Mouse (Mus musculus) stomach, embryonic 16.5 days (tissue): ENCODE measurements at regions not wholly inside any gene's neighbourhood (a gene's known extent, or its start where the extent isn't known, plus 50 kb on each side); places are given as distances from the start of the nearest gene placed in this dataset.

ENCODE experiments used
- ATAC-seq: fragments of 200-750 bp; cut with Nextera tagmentation; 2 replicates; pipeline ENCODE4 v1.8.0; 2017; ENCODE audit warnings: moderate number of reproducible peaks, moderate TSS enrichment; ENCODE audit not compliant: insufficient read depth, low FRiP score
- H3K27ac ChIP-seq: fragments of 300-500 bp; sonication (generic); 2 replicates; pipeline ENCODE4 v1.5.1; 2014; ENCODE audit warnings: low read length
- H3K27me3 ChIP-seq: fragments of 300-500 bp; sonication (generic); 2 replicates; pipeline ENCODE4 v1.6.1; 2014; ENCODE audit warnings: low read length, control low read depth, mixed read lengths; ENCODE audit not compliant: control insufficient read depth, insufficient read depth
- H3K36me3 ChIP-seq: fragments of 300-500 bp; sonication (generic); 2 replicates; pipeline ENCODE4 v1.6.1; 2014; ENCODE audit warnings: low read length; ENCODE audit not compliant: control insufficient read depth, insufficient read depth
- H3K4me1 ChIP-seq: fragments of 300-500 bp; sonication (generic); 2 replicates; pipeline ENCODE4 v1.6.1; 2014; ENCODE audit warnings: low read length, control low read depth, mixed read lengths; ENCODE audit not compliant: control insufficient read depth, insufficient read depth
- H3K4me2 ChIP-seq: fragments of 300-500 bp; sonication (generic); 2 replicates; pipeline ENCODE4 v1.6.1; 2014; ENCODE audit warnings: low read depth, low read length, mixed read lengths
- H3K4me3 ChIP-seq: fragments of 300-500 bp; sonication (generic); replicated peaks from 2 replicates; pipeline ENCODE4 v1.5.1; 2014; ENCODE audit warnings: mild to moderate bottlenecking, low read length
- H3K9ac ChIP-seq: fragments of 300-500 bp; sonication (generic); 2 replicates; pipeline ENCODE4 v1.6.1; 2014; ENCODE audit warnings: low read length
- H3K9me3 ChIP-seq: fragments of 300-500 bp; sonication (generic); replicated peaks from 2 replicates; pipeline ENCODE4 v1.6.1; 2016; ENCODE audit warnings: low read length, control low read depth; ENCODE audit not compliant: control insufficient read depth
- WGBS: fragments of 180-500 bp; shearing (Covaris S2); extraction: QIAGEN DNeasy Blood & Tissue Kit; methylation state at CpG from one replicate; pipeline ENCODE4 v1.1.7; 2014; 5-methylcytosine and 5-hydroxymethylcytosine counted together

DNA sequence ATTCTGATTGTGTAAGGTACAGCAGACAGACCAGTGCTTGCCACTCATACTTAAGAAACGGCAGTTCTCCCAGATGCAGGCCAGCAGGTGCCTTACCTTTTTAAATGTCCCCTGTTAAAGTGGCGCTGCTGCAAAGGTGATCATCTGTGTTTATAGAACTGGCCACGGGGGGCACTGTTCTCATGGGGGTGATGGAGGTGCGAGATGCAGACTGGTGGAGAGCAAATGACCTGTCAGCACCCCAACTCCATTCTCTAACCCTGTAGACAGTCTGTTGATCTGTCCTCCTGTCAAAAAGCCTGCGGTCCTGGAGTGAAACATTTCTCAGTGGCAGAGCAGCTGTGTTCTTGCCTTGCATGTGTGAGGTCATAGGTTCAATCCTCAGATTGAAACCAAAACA, 135.4 kb upstream of the Gm17728 start:
- H3K9ac ChIP-seq: no peak overlapping the region
- H3K4me2 ChIP-seq: no peak overlapping the region
- H3K27ac ChIP-seq: no peak overlapping the region
- no peaks in the 10 kb centered on the region for H3K4me1 ChIP-seq
- no peaks in the 10 kb centered on the region for H3K9me3 ChIP-seq
- no peaks in the 10 kb centered on the region for H3K27me3 ChIP-seq
- H3K36me3 ChIP-seq: no peaks in the 10 kb centered on the region
- no peak overlapping the region for H3K4me3 ChIP-seq
- no peak for ATAC-seq
- 49% methylated on average over 5 of the region's 5 CpGs for WGBS

DNA sequence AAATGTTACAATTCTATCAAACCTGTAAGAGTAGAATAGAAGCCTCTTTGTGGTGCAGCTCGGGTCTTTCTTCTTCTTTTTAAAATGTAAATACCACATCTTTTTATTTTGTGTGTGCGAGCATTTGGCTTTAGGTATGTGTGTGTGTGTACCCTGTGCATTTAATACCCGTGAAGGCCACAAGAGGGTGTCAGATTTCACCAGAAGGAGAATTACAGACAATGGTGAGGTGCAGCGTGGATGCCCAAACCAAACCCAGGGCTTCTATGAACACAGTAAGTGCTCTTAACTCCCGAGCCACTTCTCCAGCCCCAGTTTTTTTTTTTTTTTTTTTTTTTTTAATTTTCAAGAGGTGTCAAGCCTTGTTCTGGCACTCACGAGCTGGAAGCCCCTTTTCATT, 135.0 kb upstream of the Gm17728 start:
- Histone ChIP-seq H3K4me1 (no peaks in the 10 kb centered on the region), H3K27ac (no peak overlapping the region), H3K27me3 (no peaks in the 10 kb centered on the region), H3K36me3 (no peaks in the 10 kb centered on the region), H3K9me3 (no peaks in the 10 kb centered on the region), H3K9ac (no peak overlapping the region), H3K4me2 (no peak overlapping the region), H3K4me3 (no peak overlapping the region)
- WGBS: 66% methylated on average over 6 of the region's 6 CpGs
- no peak for ATAC-seq

DNA sequence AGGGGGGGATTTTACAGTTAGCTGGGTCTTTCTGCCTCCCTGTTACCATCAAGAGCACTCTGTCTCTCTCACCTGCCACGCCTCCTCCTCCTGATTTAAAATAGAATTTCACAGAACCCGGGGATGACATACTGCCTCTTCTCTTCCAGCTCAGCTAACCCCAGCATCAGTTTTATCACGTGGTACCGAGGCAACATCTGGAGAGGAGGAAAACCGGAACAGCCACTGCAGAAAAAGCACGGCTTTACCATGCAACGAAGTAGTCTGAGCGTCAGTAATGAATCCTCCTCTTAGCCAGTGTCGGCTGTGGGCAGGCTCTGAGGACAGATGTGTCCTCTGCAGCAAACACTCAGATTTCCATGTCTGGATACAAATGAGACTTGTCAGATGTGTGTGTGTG, 134.2 kb upstream of the Gm17728 start:
- WGBS: 52% methylated on average over 9 of the region's 9 CpGs
- no peak overlapping the region for H3K4me2 ChIP-seq
- no peaks in the 10 kb centered on the region for H3K27me3 ChIP-seq
- no peak overlapping the region for H3K9ac ChIP-seq
- no peaks in the 10 kb centered on the region for H3K4me1 ChIP-seq
- ATAC-seq: no peak
- no peak overlapping the region for H3K27ac ChIP-seq
- no peak overlapping the region for H3K4me3 ChIP-seq
- no peaks in the 10 kb centered on the region for H3K9me3 ChIP-seq
- H3K36me3 ChIP-seq: no peaks in the 10 kb centered on the region

DNA sequence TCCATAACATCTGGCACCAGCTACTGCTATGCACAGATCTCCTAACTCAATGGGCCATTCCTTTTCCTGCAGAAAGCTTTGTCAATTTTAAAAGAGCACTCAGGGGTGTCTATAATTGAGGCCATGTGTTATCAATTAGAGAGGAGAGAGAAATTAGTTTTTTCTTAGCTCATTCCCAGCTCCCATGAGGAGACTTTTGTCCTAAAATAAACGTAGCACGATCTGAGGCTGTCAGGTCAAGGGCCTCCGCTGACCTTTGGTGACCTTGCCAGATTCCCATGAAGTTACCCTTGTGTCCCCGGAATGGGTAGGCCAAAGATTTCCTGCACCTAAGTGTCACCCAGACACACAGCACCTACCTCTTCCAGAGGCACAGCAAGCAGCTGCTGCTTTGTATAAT, 130.3 kb upstream of the Gm17728 start:
- no peaks in the 10 kb centered on the region for H3K4me1 ChIP-seq
- WGBS: 47% methylated on average over 4 of the region's 4 CpGs
- H3K9ac ChIP-seq: no peak overlapping the region
- no peak overlapping the region for H3K4me3 ChIP-seq
- H3K27me3 ChIP-seq: no peaks in the 10 kb centered on the region
- H3K9me3 ChIP-seq: no peaks in the 10 kb centered on the region
- H3K4me2 ChIP-seq: no peak overlapping the region
- no peak for ATAC-seq
- no peak overlapping the region for H3K27ac ChIP-seq
- H3K36me3 ChIP-seq: no peaks in the 10 kb centered on the region

DNA sequence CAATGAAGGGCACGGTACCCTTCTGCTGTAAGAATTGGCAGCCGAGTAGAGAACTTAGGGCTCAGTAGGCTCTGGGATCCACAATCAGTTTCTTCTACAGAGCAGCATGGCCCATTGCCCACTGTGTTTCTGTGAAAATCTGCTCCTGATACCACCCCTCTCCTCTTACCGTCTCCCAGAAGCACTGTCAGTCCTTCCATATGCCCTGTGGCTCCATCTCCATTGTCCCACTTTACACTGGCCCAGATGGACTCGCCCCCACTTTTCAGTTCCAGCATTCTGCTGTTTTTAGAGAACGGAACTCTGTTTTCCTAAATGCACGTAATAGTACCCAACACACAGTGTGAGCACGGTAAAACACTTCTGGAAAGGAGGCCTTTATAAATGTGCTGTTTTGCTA, 129.6 kb upstream of the Gm17728 start:
- Histone ChIP-seq H3K4me3 (no peak overlapping the region), H3K9ac (no peak overlapping the region), H3K27me3 (no peaks in the 10 kb centered on the region), H3K4me1 (no peaks in the 10 kb centered on the region), H3K9me3 (no peaks in the 10 kb centered on the region), H3K4me2 (no peak overlapping the region), H3K36me3 (no peaks in the 10 kb centered on the region), H3K27ac (no peak overlapping the region)
- 91% methylated on average over 7 of the region's 7 CpGs for WGBS
- no peak for ATAC-seq

DNA sequence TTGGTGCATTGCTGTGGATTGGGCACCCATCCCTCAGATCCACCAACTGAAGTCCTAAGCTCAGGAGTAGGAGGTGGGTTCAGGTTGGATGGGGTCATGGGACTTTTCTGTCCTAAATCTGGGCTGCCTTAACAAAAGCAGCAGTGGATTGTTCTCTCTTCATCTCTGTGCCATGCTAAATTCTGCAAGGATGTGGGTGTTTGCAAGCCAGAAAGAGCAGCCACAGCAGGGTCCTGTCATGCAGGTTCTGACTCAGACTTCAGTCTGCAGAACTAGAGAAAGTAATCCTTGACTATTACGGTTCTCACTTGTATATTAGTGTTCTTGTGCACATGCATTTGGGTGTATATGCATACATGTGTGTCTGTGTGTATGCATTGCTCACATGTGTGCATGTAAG, 125.5 kb upstream of the Gm17728 start:
- WGBS: 71% methylated on average over 1 of the region's 1 CpGs
- no peak for ATAC-seq

DNA sequence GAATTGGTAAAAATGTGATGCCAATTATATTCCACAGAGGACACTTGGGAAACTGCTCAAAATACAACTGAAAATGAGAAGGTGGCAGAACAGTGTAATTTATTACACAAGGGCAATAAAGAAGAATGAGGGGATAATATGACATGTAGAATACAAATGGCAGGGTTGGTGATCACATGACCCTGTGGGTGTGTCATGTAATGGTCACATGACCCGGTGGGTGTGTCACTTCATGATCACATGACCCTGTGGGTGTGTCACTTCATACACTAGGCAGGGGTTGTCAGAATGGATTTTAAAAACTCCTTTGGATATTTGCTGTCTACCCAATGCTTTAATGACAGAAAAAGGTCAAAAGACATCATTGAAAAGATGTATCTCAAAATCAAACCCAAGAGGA, 123.6 kb upstream of the Gm17728 start:
- no peaks in the 10 kb centered on the region for H3K36me3 ChIP-seq
- ATAC-seq: no peak
- no peak overlapping the region for H3K4me3 ChIP-seq
- 92% methylated on average over 1 of the region's 1 CpGs for WGBS
- H3K27ac ChIP-seq: no peak overlapping the region
- H3K9me3 ChIP-seq: no peaks in the 10 kb centered on the region; the same call in 1 of the 2 replicates
- H3K27me3 ChIP-seq: no peaks in the 10 kb centered on the region
- no peak overlapping the region for H3K9ac ChIP-seq
- H3K4me2 ChIP-seq: no peak overlapping the region
- H3K4me1 ChIP-seq: no peaks in the 10 kb centered on the region

More for the DNA sequence above, 125.5 kb upstream of the Gm17728 start:
- Histone ChIP-seq H3K4me3 (no peak overlapping the region), H3K27ac (no peak overlapping the region), H3K9ac (no peak overlapping the region), H3K36me3 (no peaks in the 10 kb centered on the region), H3K9me3 (no peaks in the 10 kb centered on the region; the same call in 1 of the 2 replicates), H3K27me3 (no peaks in the 10 kb centered on the region), H3K4me1 (no peaks in the 10 kb centered on the region), H3K4me2 (no peak overlapping the region)

DNA sequence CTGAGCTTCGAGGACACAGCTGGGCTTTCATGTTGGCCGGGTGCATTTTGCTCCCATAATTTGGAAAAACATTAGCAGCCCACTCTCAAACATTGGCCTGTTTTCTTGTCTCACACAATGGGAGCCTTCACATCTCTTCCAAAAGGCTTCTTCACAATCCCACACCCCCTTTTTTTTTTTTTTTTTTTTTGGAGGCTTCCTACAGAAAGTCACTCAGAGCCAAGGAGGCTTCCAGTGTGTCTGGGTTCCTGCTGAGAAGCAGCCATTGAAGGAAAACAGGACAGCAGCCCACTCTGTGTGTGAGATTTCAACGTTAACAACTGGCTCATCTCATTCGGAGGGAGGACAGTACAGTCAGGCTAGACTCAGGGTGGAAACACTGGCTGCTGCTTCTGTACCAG, 120.8 kb upstream of the Gm17728 start:
- no peak overlapping the region for H3K27ac ChIP-seq
- no peak overlapping the region for H3K4me2 ChIP-seq
- H3K4me1 ChIP-seq: no peaks in the 10 kb centered on the region
- no peak overlapping the region for H3K4me3 ChIP-seq
- WGBS: 40% methylated on average over 4 of the region's 4 CpGs
- no peaks in the 10 kb centered on the region for H3K36me3 ChIP-seq
- no peak overlapping the region for H3K9ac ChIP-seq
- H3K27me3 ChIP-seq: no peaks in the 10 kb centered on the region
- H3K9me3 ChIP-seq: no peaks in the 10 kb centered on the region; the same call in 1 of the 2 replicates
- ATAC-seq: peak; percentile 64; the same call in 1 of the 2 replicates

DNA sequence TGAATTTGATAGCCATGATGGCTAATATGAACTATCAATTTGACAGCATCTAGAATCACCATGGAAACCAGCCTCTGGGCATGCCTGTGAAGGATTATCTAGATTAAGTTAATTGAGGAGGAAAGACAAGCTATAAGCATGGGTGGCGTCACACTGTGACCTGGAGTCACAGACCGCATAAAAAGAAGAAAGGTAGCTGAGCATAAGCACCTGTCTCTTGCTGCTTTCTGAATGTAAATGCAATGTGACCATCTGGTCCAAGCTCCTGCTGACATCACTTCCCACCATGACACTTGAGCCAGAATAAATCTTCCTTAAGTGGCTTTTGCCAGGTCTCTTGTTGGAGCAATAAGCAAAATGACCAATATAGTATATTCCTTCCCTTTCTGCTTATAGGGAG, 113.4 kb upstream of the Gm17728 start:
- no peak for ATAC-seq
- Histone ChIP-seq H3K27ac (no peak overlapping the region), H3K4me2 (no peak overlapping the region), H3K36me3 (no peaks in the 10 kb centered on the region), H3K4me1 (no peaks in the 10 kb centered on the region), H3K9me3 (no peaks in the 10 kb centered on the region), H3K27me3 (no peaks in the 10 kb centered on the region), H3K4me3 (no peak overlapping the region), H3K9ac (no peak overlapping the region)
- 61% methylated on average over 2 of the region's 2 CpGs for WGBS

DNA sequence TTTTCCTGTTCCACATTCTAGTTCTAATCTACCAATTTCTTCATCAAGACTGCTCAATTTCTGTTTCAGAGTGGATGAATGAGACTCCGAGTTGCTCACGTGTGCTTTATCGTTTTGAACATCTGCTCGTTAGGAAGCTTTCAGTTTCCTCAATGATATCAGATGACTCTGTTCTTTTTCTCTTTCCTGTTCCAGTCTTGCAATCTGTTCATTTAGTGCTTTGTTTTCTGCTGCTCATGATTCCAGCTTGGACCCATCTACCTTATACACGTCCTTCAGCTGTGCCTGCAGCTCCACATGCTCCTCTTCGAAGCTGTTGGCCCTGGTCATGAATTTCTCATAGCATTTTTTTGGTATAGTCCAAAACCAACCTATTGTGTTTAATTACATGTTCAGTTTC, 99.1 kb upstream of the Gm17728 start:
- Histone ChIP-seq H3K9me3 (no peaks in the 10 kb centered on the region), H3K27me3 (no peaks in the 10 kb centered on the region), H3K4me2 (no peak overlapping the region), H3K4me3 (no peak overlapping the region), H3K9ac (no peak overlapping the region), H3K36me3 (no peaks in the 10 kb centered on the region), H3K4me1 (no peaks in the 10 kb centered on the region), H3K27ac (no peak overlapping the region)
- 77% methylated on average over 6 of the region's 6 CpGs for WGBS
- ATAC-seq: no peak
